Mouse (Mus musculus) midbrain, embryonic 13.5 days (tissue): ENCODE data around the gene Kbtbd13. TPM values are rescaled to one million over a fixed set of nuclear protein-coding genes. Genes with fewer than 3 reads are reported as not detected.

Experiments used
- ATAC-seq: fragments of 200-750 bp; cut with Nextera tagmentation; 2 replicates; pipeline ENCODE4 v1.8.0; 2017; ENCODE audit warnings: mild to moderate bottlenecking, moderate TSS enrichment, moderate library complexity
- H3K27ac ChIP-seq: fragments of 300-500 bp; sonication (generic); 2 replicates; pipeline ENCODE4 v1.5.1; 2015; ENCODE audit warnings: inconsistent platforms, mild to moderate bottlenecking, moderate library complexity
- H3K27me3 ChIP-seq: fragments of 300-500 bp; sonication (generic); 2 replicates; pipeline ENCODE4 v1.6.1; 2015; ENCODE audit warnings: mild to moderate bottlenecking, inconsistent platforms
- H3K36me3 ChIP-seq: fragments of 300-500 bp; sonication (generic); 2 replicates; pipeline ENCODE4 v1.6.1; 2015; ENCODE audit warnings: mild to moderate bottlenecking, inconsistent platforms
- H3K4me1 ChIP-seq: fragments of 300-500 bp; sonication (generic); replicated peaks from 2 replicates; pipeline ENCODE4 v1.6.1; 2015; ENCODE audit warnings: inconsistent platforms
- H3K4me2 ChIP-seq: fragments of 300-500 bp; sonication (generic); replicated peaks from 2 replicates; pipeline ENCODE4 v1.6.1; 2015; ENCODE audit warnings: moderate library complexity, mild to moderate bottlenecking, inconsistent platforms
- H3K4me3 ChIP-seq: fragments of 300-500 bp; sonication (generic); replicated peaks from 2 replicates; pipeline ENCODE4 v1.5.1; 2015; ENCODE audit warnings: mild to moderate bottlenecking, inconsistent platforms
- H3K9ac ChIP-seq: fragments of 300-500 bp; sonication (generic); replicated peaks from 2 replicates; pipeline ENCODE4 v1.6.1; 2015; ENCODE audit warnings: mild to moderate bottlenecking, inconsistent platforms
- H3K9me3 ChIP-seq: fragments of 300-500 bp; sonication (generic); 2 replicates; pipeline ENCODE4 v1.6.1; 2016; ENCODE audit warnings: mild to moderate bottlenecking, inconsistent platforms
- WGBS: fragments of 180-500 bp; shearing (Covaris S2); methylation state at CpG from one replicate; pipeline ENCODE4 v1.1.7; 2015; 5-methylcytosine and 5-hydroxymethylcytosine counted together
- polyA plus RNA-seq: library from polyadenylated mRNA; unstranded; fragments of >200 nt; fragmentation: Nextera tagmentation; extraction: Ambion mirVana; gene quantifications from 2 replicates; pipeline ENCODE4 v1.2.1, GENCODE M21; 2015

Gene Kbtbd13
- polyA plus RNA-seq, result 0.39 and 0.44 TPM in 2 replicates

DNA sequence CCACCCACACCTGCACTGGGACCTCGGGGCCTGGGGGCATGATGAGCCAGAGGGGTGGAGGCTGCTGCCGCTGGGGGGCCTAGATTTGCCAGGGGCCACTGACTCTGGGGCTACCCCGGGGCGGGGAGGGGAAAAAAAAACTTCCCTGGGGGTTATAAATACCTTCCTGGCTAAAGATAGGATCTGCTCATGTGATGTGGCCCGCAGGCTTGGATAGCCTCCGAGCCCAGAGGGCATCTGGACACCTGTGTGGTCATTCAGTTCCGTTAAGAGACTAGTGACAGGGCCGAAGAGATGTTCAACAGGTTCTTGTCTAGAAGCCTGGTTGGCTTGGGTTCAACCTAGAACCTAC lies at the start of gene Kbtbd13:
Gene Kbtbd13, minus strand, starts transcription at position 40 of the 352 bp plus-strand sequence.
- Histone ChIP-seq H3K4me3 (peak within 1 kb of the TSS; percentile 41), H3K36me3 (no peaks in the 10 kb centered on the region), H3K4me2 (peak within 1 kb of the TSS; percentile 54), H3K9ac (peak within 1 kb of the TSS; percentile 42; the same call in 1 of the 2 replicates), H3K4me1 (peaks cover 9% of the 10 kb centered on the region), H3K27me3 (peaks cover 56% of the 10 kb centered on the region), H3K9me3 (no peaks in the 10 kb centered on the region), H3K27ac (no peak within 1 kb of the TSS)
- no peak for ATAC-seq
- WGBS, result 54% methylated on average over 8 of the region's 8 CpGs

GRCm38 (mm10) chr9:65435671-65436301 lies 44.3 kb upstream of the Kbtbd13 start, which contains the start of gene Mtfmt:
Gene Mtfmt (plus strand): TSS chr9:65435782.
- peak within 1 kb of the TSS; percentile 63 for H3K4me2 ChIP-seq
- peaks cover 15% of the 10 kb centered on the region for H3K36me3 ChIP-seq
- H3K27me3 ChIP-seq, result no peaks in the 10 kb centered on the region
- H3K9ac ChIP-seq, result peak within 1 kb of the TSS; percentile 87
- no peaks in the 10 kb centered on the region for H3K9me3 ChIP-seq
- WGBS, result 0% methylated on average over 54 of the region's 54 CpGs
- H3K4me3 ChIP-seq, result peak within 1 kb of the TSS; percentile 88
- H3K27ac ChIP-seq, result peak within 1 kb of the TSS; percentile 57
- H3K4me1 ChIP-seq, result peaks cover 10% of the 10 kb centered on the region
- peak; percentile 93 for ATAC-seq

DNA sequence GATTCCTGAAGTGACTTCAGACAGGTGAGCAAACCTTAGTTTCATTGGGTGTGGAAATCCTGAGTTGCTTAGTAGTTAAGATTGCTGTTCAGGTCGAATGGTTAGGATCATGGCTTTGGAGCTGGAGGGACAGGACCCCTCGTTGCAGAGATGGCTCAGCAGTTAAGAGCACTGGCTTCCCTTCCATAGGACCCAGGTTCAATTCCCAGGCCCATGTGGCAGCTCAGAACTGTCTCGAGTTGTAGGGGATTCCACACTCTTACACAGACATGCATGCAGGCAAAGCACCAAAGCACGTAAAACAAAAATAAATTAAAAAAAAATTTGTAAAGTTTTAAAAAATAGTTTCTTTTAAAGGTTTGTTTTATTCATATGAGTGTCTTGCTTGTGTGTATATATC lies 43.8 kb upstream of the Kbtbd13 start:
- Histone ChIP-seq H3K36me3 (peaks cover 10% of the 10 kb centered on the region), H3K9ac (no peak overlapping the region), H3K4me1 (peaks cover 10% of the 10 kb centered on the region), H3K4me3 (no peak overlapping the region), H3K27me3 (no peaks in the 10 kb centered on the region), H3K9me3 (no peaks in the 10 kb centered on the region), H3K4me2 (no peak overlapping the region), H3K27ac (no peak overlapping the region)
- 69% methylated on average over 4 of the region's 4 CpGs for WGBS
- ATAC-seq, result peak; percentile 43; the same call in 1 of the 2 replicates

DNA sequence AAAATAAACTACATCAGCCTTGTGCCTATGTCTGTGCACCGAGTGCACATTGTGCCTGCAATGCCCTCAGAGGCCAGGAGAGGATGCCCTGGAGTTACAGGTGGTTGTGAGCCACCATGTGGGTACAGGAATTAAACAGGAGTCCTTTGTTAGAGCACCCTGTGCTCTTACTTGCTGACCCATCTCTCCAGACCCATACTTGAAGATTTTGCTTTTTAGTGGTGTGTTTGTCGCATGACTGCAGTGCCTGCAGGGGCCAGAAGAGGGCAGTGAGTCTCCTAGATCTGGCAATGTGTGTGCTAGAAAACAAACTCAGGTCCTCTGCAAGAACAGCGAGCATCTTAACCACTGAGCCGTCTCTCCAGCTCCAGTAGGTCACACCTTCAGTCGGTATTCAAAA lies 42.7 kb upstream of the Kbtbd13 start:
- H3K27me3 ChIP-seq, result no peaks in the 10 kb centered on the region
- 65% methylated on average over 5 of the region's 5 CpGs for WGBS
- no peak overlapping the region for H3K4me2 ChIP-seq
- H3K9ac ChIP-seq, result no peak overlapping the region
- H3K4me3 ChIP-seq, result no peak overlapping the region
- H3K4me1 ChIP-seq, result peaks cover 10% of the 10 kb centered on the region
- no peaks in the 10 kb centered on the region for H3K9me3 ChIP-seq
- no peak overlapping the region for H3K27ac ChIP-seq
- ATAC-seq, result no peak
- peaks cover 4% of the 10 kb centered on the region; the same call in 1 of the 2 replicates for H3K36me3 ChIP-seq

DNA sequence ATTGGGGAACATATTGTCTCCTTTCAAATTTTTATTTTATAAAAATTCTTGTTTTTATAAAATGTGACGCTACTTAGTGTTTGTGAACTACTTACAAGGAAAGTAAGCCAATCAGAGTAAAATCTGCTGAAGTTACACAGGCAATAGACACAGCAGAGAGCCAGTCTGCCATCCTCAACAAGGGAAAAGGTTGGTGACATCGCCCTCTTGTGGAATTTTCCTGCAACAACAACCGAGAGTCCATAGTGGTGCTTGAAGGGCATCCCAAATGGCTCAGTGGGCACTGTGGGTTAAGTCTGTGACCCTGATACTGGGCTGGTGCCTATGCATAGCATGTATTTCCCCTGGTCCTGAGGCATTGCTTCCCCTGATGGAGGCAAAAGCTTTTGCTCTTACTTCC lies 40.8 kb upstream of the Kbtbd13 start:
- Histone ChIP-seq H3K36me3 (no peaks in the 10 kb centered on the region), H3K9me3 (no peaks in the 10 kb centered on the region), H3K4me2 (no peak overlapping the region), H3K27ac (no peak overlapping the region), H3K4me3 (no peak overlapping the region), H3K4me1 (peaks cover 10% of the 10 kb centered on the region), H3K9ac (no peak overlapping the region), H3K27me3 (no peaks in the 10 kb centered on the region)
- 3% methylated on average over 3 of the region's 3 CpGs for WGBS
- ATAC-seq, result no peak

GRCm38 (mm10) chr9:65430921-65431320 lies 39.5 kb upstream of the Kbtbd13 start:
- Histone ChIP-seq H3K4me3 (no peak overlapping the region), H3K27ac (no peak overlapping the region), H3K27me3 (no peaks in the 10 kb centered on the region), H3K36me3 (no peaks in the 10 kb centered on the region), H3K4me1 (no peaks in the 10 kb centered on the region), H3K9me3 (no peaks in the 10 kb centered on the region), H3K4me2 (no peak overlapping the region), H3K9ac (no peak overlapping the region)
- WGBS, result 82% methylated on average over 5 of the region's 5 CpGs
- ATAC-seq, result no peak

DNA sequence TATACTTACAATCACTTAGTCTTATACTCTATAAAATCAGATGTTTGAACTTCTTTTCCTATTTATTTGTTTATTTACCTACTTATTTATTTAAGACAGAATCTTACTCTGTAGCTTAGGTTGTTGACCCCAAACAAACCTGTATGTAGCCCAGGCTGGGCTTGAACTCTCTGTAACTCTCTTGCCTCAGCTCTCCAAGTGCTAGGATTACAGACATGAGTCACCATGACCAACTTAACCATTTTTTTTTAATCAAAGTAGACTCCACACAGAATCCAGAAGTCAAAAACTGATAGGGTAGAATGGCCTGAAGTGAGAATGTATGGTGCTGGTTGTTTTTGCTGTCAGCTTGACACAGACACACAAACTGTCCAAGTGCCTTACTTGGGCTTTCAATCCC lies 38.9 kb upstream of the Kbtbd13 start:
- no peak for ATAC-seq
- H3K4me3 ChIP-seq, result no peak overlapping the region
- H3K9me3 ChIP-seq, result no peaks in the 10 kb centered on the region
- no peak overlapping the region for H3K4me2 ChIP-seq
- no peak overlapping the region for H3K9ac ChIP-seq
- no peaks in the 10 kb centered on the region for H3K4me1 ChIP-seq
- no peaks in the 10 kb centered on the region for H3K27me3 ChIP-seq
- H3K27ac ChIP-seq, result no peak overlapping the region
- no peaks in the 10 kb centered on the region for H3K36me3 ChIP-seq

GRCm38 (mm10) chr9:65428003-65428402 lies 36.6 kb upstream of the Kbtbd13 start:
- H3K27ac ChIP-seq, result no peak overlapping the region
- H3K4me2 ChIP-seq, result no peak overlapping the region
- no peak overlapping the region for H3K9ac ChIP-seq
- H3K9me3 ChIP-seq, result no peaks in the 10 kb centered on the region
- H3K27me3 ChIP-seq, result no peaks in the 10 kb centered on the region
- no peaks in the 10 kb centered on the region for H3K36me3 ChIP-seq
- H3K4me3 ChIP-seq, result no peak overlapping the region
- WGBS, result 92% methylated on average over 5 of the region's 5 CpGs
- ATAC-seq, result no peak
- H3K4me1 ChIP-seq, result no peaks in the 10 kb centered on the region

DNA sequence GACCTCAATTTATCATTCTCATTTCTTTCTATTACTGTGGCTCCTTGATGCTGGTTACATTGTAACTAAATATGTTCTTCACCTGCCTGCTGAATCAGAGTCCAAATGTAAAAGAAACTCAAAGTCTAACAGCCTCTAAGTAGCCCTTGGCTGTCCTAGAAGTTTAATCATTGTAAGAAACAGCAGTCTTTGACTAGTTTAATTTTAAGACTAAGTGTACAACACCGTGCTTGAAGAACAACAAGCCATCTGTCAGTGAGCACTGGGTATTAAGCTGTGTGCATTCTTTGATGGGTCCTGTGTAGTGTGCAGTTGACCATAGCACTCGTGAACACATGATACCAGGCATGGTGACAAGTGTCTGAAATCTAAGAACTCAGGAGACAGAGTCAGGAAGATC lies 36.1 kb upstream of the Kbtbd13 start:
- Histone ChIP-seq H3K4me1 (no peaks in the 10 kb centered on the region), H3K9ac (no peak overlapping the region), H3K9me3 (no peaks in the 10 kb centered on the region), H3K4me2 (no peak overlapping the region), H3K36me3 (no peaks in the 10 kb centered on the region), H3K4me3 (no peak overlapping the region), H3K27me3 (no peaks in the 10 kb centered on the region), H3K27ac (no peak overlapping the region)
- no peak for ATAC-seq
- WGBS, result 74% methylated on average over 2 of the region's 2 CpGs

DNA sequence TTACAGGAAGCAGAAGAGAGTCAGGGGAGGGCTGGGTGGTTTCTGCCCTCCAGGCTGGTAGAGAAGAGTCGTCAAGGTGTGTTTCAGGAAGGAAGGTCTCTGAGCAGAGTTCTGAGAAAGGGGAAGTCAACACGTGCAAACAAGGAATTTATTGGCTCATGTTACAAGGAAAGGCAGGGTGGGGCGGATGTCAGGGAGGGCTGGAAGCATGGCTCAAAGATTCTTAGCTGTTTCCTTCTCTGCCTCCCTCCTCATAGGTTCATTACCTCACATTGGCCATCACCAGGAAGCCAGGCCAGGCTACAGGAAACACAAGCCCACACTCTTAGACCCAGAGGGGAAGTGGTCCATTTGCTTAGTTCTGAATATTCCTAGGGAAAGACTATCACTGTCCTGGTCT lies 32.9 kb upstream of the Kbtbd13 start:
- Histone ChIP-seq H3K4me3 (no peak overlapping the region), H3K4me1 (no peaks in the 10 kb centered on the region), H3K27ac (no peak overlapping the region), H3K9me3 (no peaks in the 10 kb centered on the region), H3K27me3 (no peaks in the 10 kb centered on the region), H3K36me3 (no peaks in the 10 kb centered on the region), H3K4me2 (no peak overlapping the region), H3K9ac (no peak overlapping the region)
- WGBS, result 53% methylated on average over 3 of the region's 3 CpGs
- no peak for ATAC-seq

- no peak within 1 kb of the TSS for H3K27ac ChIP-seq
- no peak within 1 kb of the TSS for H3K4me3 ChIP-seq
- 82% methylated on average over 11 of the region's 11 CpGs for whole genome bisulfite sequencing
- ATAC-seq, result no peak
- no peak within 1 kb of the TSS for H3K9ac ChIP-seq
- no peaks in the 10 kb centered on the region for H3K36me3 ChIP-seq
- no peaks in the 10 kb centered on the region for H3K9me3 ChIP-seq
- H3K27me3 ChIP-seq, result no peaks in the 10 kb centered on the region
- H3K4me2 ChIP-seq, result no peak within 1 kb of the TSS
- H3K4me1 ChIP-seq, result no peaks in the 10 kb centered on the region
Observed at GRCm38 (mm10) chr9:65422760-65423501, 31.5 kb upstream of the Kbtbd13 start, which contains the start of gene Slc51b. Gene Slc51b (minus strand): TSS chr9:65422955.

DNA sequence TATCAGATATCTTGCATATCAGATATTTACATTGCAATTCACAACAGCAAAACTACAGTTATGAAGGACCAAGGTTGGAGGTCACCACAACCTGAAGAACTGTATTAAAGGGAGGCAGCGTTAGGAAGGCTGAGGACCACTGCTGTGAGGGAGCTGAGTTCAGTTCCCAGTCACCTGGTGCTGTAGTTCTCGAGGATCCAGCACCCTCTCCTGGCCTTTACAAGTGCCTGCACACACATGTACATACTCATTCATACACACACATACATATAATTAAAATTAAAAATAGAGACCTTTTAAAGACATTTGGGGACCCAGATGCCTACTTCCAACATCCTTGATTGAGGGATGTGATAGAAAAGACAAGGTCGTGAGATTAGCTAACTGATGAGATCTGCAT lies 28.2 kb upstream of the Kbtbd13 start:
- no peak overlapping the region for H3K4me2 ChIP-seq
- no peak overlapping the region for H3K27ac ChIP-seq
- 76% methylated on average over 3 of the region's 3 CpGs for WGBS
- H3K9ac ChIP-seq, result no peak overlapping the region
- H3K36me3 ChIP-seq, result no peaks in the 10 kb centered on the region
- H3K9me3 ChIP-seq, result no peaks in the 10 kb centered on the region
- no peak overlapping the region for H3K4me3 ChIP-seq
- no peak for ATAC-seq
- no peaks in the 10 kb centered on the region for H3K4me1 ChIP-seq
- no peaks in the 10 kb centered on the region for H3K27me3 ChIP-seq
